Mouse (Mus musculus) megakaryocyte, adult 5-6 weeks (primary cell): ENCODE measurements around the gene Hipk2. TPM values are rescaled to one million over a fixed set of nuclear protein-coding genes. Genes with fewer than 3 reads are reported as not detected.

Experiments used
- ATAC-seq: 2 replicates; pipeline ENCODE4 v1.8.0; 2016; ENCODE audit warnings: mild to moderate bottlenecking, inconsistent platforms; ENCODE audit not compliant: poor library complexity, severe bottlenecking
- total RNA-seq, 2 experiments: library from RNA; stranded (forward) in 1 of 2; stranded (reverse) in 1 of 2; fragments of 153-499, 151-499 nt in 1 of 2; fragments of 221-1000, 200-1000 nt in 1 of 2; gene quantifications; 2 replicates each; pipeline versions ENCODE4 v1.2.3 to v1.2.4; 2015 to 2017

Gene Hipk2
- total RNA-seq (2015) (54.5 and 60.9 TPM in 2 replicates), total RNA-seq (2017) (9.5 and 21.8 TPM in 2 replicates)

DNA sequence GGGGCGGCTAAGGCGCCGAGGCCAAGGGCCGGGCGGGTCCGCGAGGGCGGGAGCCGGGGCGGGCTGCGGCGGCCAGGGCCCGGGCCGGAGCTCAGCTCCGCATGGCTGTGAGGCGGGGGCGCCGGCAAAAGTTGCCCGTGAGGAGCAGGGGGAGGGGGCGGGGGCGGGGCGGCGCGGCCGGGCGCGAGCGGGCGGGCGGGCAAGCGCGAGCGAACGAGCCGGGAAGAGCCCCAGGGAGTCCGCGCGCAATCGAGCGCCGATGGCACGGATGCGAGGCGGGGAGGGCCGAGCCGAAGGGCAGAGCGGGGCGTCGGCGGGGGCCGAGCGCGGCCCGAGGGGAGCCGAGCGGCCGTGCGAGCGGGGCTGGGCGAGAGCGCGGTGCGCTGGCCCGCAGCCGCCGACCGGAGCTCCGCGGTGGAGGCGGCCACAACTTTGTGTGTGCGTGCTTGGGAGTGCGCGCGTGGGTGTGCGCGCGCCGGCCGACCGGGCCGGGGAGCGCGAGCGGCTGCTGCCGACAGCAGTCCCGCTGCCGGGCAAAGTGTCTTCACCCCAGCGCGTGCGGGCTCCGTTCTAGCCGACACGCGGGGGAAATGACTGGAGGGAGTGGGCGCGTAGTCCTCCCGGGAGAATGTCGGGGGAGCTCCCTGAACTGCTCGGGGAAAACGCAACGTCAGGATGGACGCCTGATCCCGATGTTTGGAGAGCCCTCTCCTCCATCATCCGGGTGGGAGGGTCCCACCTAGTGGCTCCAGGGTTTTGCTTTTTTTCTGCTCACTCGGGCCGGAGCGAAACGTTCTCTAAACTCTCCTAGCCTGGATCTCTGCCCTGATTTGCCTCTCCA is at the start of gene Hipk2:
Gene Hipk2, minus strand, starts transcription at position 95 of the 841 bp plus-strand sequence.
- peak; percentile 93 for ATAC-seq

DNA sequence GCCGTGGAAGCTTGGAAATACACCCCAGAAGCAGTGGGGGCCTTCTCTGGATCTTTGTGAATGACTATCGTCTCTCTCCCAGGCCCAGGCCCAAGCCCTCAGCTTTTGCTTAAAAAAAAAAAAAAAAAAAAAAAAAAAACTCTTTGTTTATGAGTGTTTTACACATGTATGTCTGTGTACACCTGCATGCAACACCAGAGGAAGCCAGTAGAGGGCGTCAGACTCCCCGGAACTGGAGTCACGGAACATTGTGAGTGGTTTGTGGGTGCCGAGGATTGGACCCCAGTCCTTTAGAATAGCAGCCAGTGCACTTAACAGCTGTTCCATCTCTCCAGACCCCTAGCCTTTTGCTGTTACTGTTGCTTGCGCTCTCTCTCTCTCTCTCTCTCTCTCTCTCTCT is 49.8 kb upstream of the Hipk2 start:
- ATAC-seq: no peak

DNA sequence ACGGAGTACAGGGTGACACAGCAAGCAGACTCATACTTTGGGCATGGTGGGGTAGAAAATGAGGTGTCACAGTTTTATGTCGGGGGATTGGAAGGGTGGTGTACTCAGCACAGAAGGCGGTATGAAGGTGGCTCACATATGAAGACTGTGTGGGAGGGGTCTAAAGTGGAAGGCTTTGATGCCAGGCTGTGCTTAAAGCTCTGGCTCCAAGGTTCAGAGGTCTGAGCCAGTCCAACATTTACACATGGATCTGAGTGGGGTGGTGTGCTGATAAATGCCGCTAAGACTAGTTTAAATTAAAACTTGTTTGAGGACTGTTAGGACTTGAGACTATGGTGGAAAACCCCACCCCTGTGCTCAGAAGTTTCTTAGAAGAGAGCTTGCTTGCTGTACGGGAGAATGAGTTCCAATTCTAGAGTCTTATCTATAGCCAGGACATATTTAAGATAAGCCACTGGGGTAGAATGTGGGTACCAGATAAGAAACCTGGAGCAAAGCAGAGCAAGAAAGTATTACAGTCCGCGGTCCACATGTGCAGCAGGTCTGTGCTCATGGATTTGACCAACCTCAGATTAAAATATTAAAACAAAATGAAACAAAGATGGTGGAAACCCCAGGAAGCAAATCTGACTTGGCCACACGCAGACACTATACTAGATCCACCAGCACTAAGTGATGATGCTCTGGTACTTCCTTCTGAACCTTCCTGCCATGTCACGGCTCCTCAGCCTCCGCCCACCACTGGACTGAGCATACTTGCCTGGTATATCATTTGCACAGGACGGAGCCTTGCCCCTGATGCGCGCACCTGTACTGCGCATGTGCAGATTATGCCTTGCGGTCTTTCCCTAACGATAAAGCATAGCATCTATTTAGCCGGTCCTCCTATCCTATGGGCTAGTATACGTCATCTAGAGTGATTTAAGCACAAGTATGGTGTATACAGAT is 48.2 kb upstream of the Hipk2 start:
- ATAC-seq: peak; percentile 39

DNA sequence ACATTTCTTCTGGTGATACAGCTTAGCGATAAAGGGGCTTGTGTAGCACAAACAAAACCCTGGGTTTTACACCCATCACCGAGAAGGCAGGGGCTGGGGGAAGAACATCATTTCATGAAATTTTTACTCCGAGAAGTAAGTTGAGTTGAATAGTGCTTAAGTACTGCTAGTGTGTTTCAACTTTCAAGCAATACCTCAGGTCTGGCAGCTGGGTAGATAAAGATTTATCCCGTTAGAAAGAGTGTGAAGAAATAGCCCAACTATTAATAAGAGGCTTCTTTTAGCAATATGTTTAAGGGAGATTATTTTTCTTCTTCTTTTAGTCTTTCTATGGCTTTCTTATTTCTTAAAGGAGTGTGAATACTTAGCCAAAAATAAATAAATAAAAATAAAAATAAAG is 47.5 kb upstream of the Hipk2 start:
- no peak for ATAC-seq

DNA sequence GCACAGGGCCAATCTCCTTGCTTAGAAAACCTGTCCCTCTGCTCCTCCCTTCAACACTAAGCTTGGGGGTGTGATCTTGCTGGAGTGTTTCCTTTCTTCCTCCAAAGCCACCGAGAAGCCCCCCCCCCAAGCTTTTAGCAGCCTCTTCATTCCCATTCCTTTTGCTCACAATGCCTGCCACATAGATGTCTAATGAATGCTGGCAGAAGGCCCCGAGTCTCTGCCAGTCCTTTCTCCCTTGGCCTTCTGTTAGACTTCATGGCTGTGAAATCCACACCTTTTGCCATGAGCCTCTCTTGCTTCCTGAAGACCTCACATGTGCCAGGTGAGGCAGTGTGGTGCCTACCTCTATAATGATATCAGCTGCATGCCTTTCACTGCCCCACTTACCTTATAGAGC is 46.6 kb upstream of the Hipk2 start:
- no peak for ATAC-seq

DNA sequence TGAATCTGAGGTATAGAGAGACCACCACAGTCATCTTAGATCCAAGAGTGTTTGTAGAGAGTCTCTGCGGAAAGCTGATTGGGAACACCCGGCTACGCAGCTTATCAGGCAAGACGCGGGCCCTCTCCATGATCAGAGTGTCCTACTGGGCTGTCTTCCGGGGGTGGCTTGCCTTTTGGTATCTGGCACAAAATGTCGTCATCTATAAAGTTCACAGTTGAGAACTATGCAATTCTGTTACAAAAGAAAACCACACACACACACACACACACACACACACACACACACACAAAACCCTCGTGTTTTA is 45.8 kb upstream of the Hipk2 start:
- no peak for ATAC-seq

DNA sequence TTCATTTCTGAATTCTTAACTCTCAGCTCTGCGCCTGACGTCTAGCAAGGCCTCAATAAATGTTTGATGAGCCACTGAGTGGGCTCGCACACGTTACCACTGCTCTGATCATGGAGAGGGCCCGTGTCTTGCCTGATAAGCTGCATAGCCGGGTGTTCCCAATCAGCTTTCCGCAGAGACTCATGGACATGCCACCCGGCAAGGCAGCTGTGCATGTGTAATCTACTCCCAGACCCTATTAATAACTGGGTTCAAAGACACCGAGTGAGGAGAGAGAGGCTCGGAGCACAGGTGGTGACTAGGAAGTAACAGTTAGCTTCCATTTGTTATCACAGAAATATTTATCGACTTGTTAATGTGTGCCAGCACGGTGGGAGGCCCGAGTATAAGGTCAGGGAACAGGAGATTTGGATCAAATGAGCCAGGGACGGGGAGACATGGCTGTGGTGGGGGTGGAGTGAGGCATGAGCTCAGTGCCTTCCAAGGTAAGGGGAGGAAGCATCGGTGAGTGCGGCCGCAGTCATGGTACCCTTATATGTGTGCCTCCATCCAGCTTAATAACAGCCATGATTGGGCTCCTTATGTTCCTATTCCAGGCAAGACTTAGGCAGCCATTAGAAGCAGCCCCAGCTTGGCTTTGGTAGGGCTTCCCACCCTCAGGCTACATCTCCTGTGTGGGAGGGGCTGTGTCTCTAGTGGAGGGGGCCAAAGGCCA is 45.3 kb upstream of the Hipk2 start:
- no peak for ATAC-seq

DNA sequence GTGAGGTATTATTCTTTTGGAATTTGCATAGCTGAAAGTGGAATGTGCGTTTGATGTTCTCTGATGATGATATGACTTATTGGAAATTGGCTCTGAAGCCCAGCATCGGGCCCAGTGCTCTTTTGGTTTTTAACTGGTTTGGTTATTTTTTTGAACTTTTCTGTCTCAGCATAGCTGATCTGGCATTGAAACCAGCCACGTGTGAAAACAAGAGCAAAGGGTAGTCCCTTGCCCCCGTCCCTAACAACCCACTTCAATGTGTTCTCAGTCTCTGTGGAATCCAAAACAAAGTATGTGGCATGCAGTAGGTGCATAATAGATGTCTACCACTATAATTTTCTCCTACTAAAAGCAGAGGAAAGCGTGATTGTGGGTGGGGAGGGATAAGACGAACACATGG is 44.2 kb upstream of the Hipk2 start:
- no peak for ATAC-seq

DNA sequence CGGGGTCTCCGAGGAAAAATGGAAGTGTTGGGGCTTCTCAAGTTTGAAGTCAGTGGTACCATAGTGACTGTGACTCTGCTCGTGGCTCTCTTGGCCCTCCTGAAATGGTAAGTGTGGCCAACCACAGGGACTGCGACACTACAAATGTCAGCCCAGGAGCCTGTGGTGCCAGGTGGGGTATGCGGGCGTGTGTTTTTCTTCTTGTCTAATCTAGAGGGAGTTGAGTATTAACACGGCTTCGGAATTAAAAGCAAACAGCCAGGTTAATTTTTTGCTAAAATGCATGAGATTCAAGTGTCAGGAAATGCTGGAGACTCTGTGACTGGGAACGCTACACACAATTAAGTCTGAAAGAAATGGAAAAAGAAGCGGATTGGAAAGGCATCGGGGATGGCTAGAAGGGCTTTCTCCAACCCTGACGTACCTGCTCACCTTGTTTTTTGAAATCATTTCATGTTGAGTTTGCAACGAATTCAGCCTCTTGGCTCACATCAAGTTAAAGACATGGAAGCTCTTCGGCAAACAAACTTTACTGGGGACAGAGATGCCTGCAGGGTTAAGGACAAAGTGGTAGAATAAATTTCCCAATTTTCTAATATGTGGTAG is 43.3 kb upstream of the Hipk2 start:
- peak; percentile 60 for ATAC-seq

DNA sequence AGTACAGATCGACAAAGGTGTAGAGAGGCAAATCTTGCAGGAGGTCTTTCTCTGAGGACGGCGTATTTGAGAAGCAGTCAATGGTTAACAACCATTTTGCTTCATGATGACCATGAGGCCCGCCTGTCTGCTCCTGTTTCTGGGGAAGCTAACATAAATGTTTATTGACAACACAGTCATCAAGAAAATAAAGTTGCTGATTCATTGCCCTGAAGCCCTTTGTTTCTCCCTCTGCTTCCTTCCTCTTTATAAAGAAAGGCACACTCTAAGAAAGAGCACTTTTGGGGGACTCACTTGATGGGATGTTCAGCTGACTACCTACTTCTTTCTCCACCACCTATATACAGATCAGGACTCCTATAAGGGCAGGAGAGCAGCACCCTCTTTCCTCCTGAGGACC is 42.8 kb upstream of the Hipk2 start:
- peak; percentile 74 for ATAC-seq

DNA sequence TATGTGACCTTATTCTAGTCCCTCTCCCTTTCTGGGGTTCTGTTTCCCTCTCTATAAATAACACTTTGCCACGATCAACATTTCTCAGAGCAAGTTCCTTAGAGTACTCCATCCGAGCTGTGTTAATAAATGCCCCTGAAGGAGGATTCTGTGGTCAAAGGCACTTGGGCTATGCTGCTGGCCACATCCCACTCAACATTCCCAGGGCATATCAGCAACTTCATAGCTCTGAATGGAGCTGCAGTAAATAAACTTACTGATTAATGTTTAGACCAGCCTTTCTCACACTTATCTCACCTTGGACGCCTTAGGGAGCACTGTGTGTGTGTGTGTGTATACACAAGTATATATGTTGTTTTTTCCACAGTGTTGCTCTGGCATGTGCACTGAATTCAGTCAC is 41.5 kb upstream of the Hipk2 start:
- no peak for ATAC-seq

DNA sequence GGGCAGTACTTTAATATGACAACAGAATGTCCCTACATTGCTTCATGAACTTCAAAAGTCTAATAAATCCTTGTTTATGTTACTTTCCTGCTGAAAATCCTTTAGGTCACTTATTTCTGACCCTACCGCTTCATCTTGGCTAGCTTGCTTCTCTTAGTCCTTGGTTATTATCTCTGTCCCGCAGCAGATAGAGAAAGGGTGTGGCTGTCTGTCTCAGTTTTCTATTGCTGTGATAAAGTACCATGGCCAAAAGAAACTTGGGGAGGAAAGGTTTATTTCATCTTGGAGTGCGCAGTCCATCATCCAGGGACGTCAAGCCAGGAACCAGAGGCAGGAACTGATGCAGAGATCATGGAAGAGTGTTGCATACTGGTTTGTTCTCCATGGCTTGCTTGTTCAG is 40.6 kb upstream of the Hipk2 start:
- ATAC-seq: no peak

DNA sequence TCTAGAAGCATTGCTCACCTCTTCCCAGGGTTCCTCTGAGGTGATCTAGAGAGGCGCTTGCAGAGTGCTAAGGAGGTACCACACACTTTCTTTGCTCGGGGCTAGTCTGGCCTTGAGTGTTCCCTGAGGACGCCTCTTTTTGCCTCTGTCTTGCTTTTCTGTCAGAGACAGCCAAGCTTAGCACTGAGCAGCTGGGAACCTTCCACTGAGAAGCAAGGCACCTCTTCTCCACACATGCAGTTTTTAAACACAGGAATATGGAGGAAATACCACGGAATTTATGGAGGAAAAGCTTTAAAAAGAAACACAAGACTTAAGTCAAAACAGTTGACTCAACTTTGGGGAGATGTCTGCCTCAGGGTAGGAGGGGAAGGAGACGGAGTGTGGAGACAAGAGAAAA is 39.8 kb upstream of the Hipk2 start:
- no peak for ATAC-seq

DNA sequence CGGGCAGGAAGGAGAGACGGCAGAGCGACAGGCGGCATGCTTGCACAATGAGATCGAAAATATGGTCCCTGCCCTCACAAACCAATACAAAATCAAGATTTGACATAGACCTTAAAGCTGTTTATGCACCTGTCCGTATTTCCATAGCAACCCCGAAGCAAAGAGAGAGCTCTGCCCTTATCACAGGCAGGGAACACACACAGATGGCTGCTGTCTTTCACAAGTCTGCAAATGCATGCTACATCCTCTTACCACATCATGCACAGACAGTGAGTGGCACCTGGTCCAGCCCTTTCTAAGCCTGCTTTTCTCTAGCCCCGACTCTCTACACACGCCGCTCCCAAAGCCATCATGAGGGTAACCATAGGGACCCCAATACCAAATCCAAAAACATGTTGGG is 38.2 kb upstream of the Hipk2 start:
- ATAC-seq: no peak

DNA sequence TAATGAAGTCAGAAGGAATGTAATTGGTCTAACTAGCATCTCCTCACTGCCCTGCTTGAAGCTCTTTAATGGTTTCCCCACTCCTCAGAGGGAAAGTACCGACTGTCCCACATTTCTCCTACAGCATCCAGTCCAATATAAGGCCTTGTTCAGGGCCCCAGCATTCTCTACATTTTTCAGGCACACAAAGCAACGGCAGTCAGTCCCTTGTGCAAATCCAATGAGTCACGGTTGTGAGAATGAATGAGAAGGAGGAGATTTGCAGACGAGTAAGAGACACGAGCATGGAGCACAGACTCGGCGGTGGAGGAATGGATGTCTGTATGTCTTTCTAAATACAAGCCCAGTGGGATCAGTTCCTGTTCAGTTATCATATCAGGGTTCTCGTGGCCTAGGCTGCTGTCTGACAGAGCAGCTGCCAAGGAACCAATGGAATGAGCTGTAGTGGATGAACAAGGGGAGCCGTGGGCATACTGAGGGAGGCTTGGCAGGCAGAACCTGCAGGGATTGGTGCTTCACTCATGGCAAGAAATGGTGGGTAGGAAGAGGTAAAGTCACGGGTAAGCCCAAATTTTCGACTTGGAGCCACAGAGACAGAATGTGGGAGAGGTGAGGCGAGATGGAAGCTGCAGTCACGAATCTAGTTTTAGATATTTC is 37.5 kb upstream of the Hipk2 start:
- no peak for ATAC-seq

DNA sequence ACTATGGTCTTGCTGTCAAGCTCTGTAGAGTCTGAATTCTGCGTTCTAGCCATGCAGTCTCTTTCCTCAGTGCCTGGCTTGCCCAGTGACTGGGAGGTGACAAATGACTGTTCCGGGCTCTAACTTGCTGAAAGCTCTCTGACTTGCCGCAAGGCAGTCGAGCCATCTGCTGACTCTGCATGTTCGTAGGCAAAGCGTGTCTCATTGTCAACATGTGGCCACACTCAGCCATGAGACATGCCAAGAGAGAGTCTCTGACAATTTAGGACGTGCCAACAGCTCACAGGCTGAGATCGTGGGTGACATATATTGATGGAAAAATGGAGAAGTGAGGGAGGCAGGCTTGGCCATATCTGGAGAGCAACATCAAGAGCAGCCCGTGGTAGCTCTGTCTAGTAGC is 36.9 kb upstream of the Hipk2 start:
- no peak for ATAC-seq

DNA sequence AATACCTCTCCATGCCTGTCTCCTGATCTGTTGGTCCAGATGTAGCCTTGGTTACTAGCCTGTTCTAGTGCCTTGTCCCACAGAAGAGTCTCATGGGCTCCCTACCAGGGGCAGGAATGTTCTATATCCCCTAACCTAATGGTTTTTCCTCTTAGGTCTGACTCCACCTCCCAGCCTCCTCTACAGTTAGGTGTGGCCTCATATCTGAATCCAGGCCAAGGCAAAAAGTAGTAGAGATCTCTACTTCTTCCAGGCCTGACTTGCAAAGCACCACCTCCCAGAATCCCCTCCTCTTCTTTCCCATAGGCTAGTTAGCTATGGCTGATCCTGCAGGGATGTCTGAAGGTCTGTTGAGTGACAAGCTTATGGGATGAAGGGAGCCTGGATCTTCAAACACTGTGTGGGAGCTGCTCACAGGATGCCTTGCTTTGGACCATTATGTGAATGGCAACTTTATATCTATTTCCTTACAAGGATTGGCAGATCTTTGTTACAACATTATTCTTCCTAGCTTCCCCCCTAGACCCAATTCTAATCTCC is 36.2 kb upstream of the Hipk2 start:
- ATAC-seq: no peak

DNA sequence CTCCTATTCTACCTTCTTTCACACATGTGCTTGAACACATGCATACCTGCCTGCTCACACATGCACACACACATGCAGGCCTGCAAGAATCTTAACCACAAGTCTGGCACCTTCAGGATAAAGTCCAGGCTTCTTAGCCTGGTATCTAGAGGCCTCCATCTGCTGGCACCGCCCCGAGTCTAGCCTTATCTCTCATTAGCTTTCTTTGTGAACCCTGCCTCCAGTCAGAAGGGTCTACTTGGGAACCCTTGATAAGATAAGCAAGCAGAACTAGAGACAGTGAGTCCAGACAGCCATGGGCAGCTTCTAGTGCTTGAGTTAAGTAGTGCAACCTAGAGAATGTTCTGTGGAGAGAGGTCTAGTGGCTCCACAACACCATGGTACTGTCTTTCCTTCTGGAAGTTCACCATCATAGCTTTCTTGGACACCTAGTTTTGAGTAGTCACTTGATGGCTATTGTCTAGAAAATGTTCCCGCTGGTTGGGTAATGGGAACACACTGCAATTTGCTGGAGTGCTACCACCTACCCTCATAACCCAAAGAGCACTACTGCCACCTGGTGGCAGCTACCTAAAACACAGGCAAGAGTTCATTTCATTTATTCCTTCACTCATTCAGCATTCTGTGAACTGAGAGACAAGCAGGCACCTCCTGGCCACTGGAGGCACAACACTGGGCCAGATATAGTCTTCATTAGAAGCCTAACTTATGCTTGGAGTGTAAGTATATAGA is 35.0 kb upstream of the Hipk2 start:
- peak; percentile 90 for ATAC-seq

DNA sequence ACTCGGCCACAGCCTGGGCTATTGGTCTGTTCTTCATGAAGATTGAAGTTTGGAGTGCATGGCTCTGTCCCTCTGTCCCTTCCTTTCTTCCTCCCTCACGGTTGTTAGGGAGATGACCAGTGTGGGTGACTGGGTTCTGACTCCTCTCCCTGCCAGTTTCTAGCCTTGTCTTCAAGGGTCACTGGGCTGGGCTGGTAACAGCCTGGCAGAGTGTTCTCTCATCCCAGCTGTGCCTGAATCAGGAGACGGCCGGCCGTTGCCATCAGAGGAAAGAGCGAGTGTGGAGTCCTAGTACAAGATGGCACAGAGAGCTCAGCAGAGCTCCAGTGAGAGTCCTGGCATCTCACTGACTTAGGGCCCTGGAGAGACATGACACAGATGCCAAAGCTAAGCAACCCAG is 32.4 kb upstream of the Hipk2 start:
- no peak for ATAC-seq

DNA sequence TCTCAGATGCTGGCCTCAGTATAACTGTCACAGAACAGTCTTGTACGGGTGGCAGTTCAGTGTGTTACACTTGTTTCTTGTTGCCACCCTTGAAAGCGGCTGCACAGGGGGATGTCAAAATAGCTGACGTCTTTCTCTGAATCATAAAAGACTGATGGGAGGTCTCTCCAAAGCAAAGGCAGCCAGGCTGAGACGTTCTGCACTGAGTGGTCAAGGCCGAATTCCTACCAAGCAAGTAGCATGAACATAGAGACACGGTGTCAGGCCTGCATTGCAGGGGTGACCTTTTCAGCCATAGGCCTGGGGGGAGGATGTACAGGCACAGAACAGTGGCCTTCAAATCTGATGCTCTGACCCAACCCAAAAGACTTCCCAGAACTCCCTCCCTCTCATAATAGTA is 30.0 kb upstream of the Hipk2 start:
- ATAC-seq: no peak
